Mouse (Mus musculus): Measurements from ENCODE around the gene Sgk1.

Gene Sgk1

DNA sequence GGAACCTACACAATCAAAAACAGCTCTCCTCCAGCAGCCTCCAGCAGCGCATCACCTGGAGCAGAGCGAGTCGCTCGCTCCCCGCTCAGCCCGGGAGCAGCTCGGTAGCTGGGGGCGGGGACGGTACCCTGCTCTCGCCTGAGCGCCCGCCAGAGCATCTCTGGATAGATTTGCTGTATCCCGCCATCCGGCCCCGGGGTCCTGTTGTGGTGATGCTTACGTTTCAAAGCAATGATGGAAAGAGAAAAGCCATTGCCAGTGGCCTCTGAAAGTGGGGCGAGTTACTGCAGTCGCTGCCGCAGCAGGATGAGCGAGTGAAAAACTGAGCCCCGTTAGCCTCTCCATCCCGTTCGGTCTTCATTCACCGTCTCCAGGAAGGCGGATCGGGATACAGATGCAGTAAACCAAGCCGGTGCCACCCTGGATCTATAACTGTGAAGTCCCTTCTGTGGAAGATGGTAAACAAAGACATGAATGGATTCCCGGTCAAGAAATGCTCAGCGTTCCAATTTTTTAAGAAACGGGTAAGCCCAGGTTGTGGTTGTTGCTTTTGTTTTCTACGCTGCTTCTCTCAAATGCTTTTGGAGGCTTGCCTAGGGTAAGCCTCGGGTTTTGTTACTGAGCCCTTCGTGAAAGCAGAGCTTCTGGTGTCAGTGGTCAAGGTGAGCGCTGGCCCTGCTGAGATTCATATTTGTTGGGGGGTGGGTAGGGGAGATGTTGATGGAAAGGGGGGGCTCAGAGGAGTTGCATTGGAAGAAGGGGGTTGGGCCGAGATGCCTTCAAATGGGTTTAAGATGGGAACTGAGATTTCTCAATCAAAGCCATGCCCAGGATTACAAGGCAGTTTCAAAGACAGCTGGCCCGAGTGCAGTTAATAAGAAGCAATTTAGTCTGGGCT lies at the start of gene Sgk1:
Gene Sgk1, plus strand, starts transcription at position 1 of the 898 bp plus-strand sequence.
- CTCF ChIA-PET, result interaction anchor here (0.6 kb wide), 2 partner anchors 78 to 362 kb away, joined by 13 to 15 read pairs; no protein-coding TSS in a partner anchor

DNA sequence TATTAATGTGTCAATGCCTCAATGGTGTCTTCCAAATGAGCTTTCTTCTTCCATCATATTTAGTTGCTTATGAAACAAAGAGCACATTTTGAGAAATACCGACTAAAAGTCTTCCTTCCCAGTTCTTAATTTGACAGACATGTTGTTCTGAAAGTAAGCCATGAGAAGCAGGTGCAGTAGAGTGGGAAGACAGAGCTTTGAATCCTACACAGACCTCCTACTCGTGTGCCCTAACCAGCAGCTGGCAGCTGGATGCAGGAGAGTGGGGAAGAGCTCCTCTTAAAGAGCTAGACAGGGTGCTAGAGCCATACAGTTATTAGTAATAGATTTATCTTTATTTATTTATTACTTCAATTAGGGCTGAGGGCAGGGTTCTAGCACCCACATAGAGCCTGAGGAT lies 49.7 kb upstream of the Sgk1 start:
- CTCF ChIA-PET, result no interaction called here

DNA sequence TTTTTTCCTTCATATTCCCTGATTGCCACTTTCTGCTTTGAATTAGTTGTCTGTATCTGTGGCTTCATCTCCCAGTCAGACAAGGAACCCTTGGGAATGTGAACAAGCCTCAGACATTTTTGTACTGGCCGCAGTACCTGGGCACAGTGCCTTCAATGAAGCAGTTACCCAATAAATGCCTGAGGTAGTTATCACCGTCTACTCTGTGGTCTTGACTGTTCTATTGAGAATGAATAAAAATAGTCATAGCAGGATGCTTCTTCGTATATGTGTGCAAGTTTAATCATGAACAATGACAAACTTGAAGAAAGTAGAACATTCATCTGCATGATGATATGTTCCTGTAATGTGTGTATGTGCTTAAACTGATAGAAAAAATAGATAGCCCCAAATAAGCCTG lies 48.2 kb upstream of the Sgk1 start:
- CTCF ChIA-PET, result no interaction called here

DNA sequence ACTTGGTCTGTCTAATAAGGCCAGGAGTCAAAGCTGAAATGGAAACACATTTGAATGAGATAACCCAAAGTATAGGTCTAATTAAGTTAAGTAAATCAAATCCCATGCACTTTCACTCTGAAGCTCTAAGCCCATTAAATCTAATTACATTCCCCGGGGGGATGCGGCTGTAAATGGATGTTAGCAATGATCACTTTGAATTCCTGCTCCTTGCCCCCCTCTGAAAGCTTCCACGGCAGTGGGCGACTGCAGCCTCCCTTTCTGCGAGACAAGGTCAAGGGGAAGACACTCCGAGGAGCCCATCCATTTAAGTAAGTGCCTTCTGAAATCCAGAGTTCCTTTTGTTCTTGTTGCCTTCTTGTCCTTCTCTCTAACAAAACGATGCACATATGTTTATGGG lies 46.9 kb upstream of the Sgk1 start:
- CTCF ChIA-PET, result no interaction called here

DNA sequence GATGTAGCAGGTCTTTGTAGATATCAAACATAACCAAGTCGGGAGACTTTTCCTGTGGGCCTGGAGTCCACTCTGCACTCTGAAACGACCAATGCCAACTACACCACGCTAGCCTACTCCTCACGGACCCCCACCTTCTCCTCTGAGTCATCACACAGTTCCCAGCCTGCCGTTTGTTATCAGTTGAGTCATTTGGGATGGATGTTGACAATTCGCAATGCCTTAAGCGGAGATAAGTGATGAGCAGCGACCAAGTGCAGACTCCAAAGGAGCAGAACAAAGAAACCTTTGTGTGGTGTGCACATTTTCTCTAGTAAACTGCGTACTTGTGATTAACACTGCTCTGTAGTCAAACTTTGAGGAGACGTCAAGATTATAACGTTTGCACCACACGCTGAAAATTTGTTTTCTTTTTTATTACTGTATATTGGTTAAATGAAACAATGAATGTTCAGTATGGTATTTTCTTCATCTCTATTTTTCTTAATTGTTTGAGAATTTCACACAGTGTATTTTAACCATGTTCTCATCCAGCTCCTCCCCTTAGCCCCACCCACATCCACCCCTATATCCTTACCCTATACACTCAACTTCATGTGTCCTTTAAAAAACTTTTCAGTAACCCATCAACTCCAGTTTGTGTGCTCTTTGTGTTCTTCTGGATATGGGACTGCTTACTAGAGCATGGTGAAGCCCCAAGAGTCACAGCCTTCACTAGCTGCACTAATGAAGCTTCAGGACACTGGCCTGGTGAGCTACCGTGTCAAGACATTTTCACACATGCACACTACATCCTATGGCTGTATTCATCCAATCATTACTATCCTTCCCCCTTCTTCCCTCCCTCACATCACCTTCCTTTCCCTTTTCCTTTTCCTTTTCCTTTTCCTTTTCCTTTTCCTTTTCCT lies 42.5 kb upstream of the Sgk1 start:
- CTCF ChIA-PET, result no interaction called here

GRCm38 (mm10) chr10:21843326-21843725 lies 38.7 kb upstream of the Sgk1 start:
- CTCF ChIA-PET, result no interaction called here

- CTCF ChIA-PET, result no interaction called here
Observed at GRCm38 (mm10) chr10:21843861-21844260, 38.1 kb upstream of the Sgk1 start.

GRCm38 (mm10) chr10:21844391-21844790 lies 37.6 kb upstream of the Sgk1 start:
- CTCF ChIA-PET, result no interaction called here

- CTCF ChIA-PET, result no interaction called here
Observed at GRCm38 (mm10) chr10:21845601-21846282, 36.2 kb upstream of the Sgk1 start.

GRCm38 (mm10) chr10:21846366-21846765 lies 35.6 kb upstream of the Sgk1 start:
- CTCF ChIA-PET, result no interaction called here

DNA sequence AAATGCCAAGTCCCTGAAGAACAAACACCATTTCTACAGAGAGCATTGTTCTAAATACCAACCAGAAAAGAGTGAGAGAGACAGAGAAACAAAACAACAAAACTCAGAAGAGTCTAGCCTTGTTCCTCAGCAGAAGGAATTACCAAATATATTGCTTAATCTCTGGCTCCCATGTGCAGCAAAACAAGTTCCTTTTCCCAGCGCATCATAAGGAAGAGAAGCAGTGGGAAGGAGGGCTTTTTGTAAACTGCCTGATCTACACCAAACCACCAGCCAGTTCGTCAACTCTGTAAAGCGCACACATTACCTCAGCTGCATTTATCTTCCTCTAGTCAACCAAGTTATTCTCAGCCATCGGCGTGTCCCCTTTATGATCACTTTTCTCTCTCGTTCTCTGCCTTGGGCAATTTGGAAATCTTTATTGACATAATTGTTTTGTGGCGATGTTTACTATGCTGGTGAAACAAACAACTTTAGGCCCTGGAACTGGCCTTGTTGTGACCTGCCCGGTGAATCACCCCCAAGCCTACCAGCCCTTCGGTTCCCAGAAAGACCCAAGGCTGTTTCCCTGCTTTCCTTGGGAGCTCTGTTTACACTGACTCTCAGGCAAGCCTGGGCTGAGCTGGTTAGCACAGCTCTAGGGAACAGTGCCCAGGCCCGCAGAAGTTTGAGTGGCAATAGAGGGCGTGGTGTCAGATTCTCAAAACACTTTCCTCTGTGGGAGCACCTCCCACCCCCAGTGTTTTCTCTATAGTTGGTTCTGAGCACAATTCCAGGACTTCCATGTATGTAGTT lies 34.8 kb upstream of the Sgk1 start:
- CTCF ChIA-PET, result interaction anchor here (0.6 kb wide), 1 partner anchor 309 kb away, joined by 3 read pairs; no protein-coding TSS in a partner anchor

DNA sequence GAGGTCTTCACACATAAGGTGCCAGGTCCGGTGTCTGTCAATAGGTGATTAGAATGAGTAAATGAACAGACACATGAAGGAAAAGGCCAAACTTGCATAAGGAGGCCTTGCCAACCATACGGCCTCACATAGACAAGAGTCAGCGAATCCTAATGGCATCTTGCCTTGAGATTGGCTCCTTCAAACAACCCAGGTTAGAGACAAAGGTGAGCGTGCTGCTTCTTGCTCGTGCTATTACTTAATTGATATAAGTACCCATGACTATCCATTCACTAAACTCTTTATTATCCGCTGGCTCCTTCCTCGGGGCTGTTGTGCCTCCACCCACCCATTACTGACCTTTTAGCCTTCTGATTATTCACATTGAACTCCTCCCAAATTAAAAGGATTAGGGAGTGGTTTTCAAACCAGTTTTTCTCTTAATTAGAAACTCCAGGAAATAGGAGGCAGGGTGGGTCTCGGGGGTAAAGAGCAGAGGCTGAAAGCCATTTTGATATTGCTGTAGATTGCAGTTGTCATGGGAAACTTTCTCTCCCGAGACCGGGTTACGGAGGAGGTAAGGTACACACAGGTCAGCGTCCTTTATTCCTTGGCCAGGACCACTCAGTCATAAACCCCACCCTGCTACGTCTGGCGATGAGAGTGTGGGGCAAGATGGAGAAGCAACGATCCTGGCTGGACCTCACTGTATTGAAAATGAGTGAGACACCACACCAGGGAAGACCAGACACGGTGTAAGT lies 33.9 kb upstream of the Sgk1 start:
- CTCF ChIA-PET, result interaction anchor here (0.6 kb wide), 1 partner anchor 309 kb away, joined by 3 read pairs; no protein-coding TSS in a partner anchor

DNA sequence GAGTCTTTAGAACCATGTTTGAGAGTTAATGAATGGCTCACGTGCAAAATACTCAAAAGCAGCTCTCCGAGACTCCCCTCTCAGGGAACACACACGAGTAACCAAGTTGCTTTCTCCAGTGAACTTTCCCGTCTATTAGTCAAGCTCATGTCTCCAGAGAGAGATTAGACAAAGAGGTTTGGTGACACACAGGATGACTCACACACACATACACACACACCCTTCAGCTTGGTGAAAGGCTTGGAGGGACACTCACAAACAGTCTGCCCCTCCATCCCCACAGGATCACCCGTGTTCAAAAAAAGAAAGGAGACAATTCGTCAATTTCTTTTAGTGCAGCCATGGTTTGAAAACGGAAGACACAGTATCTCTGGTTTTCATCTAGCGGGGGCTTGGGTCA lies 32.7 kb upstream of the Sgk1 start:
- CTCF ChIA-PET, result no interaction called here

- CTCF ChIA-PET, result no interaction called here
Observed at GRCm38 (mm10) chr10:21850330-21850729, 31.7 kb upstream of the Sgk1 start.

- CTCF ChIA-PET, result no interaction called here
Observed at GRCm38 (mm10) chr10:21853122-21853521, 28.9 kb upstream of the Sgk1 start.

DNA sequence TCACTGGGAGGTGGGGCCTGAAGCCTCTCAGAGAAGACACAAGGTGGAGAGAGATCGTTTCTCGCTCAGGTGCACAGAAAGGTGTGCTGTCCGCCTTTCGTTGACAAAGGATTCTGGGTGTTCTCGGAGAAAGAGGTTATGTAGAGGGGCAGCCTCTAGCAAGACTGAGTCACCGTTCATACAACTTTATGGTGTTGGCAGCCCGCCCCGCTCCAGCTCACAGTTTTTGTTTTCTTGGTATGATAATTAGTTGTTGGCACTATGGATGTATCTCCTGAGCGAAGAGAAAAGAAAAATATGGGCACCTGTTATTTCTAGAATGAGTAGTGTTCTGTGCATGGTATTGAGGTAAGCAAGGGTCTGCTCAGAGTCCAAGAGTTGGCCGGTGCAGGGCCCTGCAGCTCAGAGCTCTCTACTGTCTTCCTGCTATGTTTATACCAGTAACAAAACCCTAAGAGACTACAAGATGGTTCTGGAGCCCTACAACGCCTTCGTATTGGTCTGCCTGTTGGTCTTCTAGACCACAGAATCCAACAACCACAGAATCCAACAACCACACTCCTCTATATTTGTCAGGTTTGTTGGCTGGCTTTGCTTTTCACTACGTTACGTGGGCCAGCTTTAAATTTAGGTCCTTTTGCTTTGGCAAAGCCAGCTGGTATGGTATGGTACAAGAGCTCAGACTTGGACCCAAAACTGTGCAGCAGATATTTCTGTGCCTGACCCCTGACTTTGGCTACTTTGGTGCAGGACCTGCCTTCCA lies 28.2 kb upstream of the Sgk1 start:
- CTCF ChIA-PET, result no interaction called here

GRCm38 (mm10) chr10:21855338-21855737 lies 26.6 kb upstream of the Sgk1 start:
- CTCF ChIA-PET, result no interaction called here

DNA sequence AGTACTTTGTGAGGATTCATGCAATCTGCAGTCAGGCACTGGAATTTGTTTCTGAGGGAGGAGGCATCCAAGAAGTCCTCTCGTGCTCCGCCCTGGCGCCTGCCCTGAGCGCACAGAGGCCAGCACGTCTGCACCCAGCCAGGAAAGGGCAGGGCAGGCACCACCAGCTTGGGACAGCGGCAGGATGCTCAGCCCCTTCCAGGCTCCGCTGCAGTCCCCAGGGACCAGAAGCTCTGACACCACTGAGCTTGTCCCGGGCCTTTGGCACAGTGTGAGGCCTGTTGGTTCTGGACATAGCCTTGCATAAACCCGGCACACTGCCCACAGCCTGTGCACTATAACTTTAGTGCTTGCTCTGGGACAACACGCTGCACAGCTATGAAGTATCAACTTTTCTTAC lies 24.3 kb upstream of the Sgk1 start:
- CTCF ChIA-PET, result no interaction called here

DNA sequence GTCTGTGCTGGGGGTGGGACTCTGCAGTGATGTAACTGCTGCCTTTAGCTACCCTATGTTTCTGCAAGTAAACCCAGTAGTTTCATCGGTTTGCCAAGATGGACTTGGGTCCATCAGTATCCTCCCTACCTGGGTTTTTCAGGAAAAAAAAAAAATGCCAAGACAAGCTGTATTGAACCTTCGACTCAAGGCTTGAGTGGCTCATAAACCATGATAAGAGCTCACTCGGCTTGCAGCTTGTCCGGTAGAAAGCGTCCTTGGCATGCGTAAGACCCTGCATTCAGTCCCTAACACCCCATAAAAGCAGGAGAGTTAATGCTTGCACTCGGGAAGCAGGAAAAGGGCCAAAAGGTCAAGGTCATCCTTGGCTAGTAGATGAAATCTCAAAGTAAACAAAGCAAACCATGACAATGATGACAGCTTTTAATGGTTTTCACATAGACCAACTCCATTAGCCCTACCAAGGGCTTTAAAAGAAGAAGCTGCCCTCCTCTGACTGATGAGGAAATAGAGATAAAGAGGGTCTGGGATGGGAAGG lies 23.5 kb upstream of the Sgk1 start:
- CTCF ChIA-PET, result no interaction called here

- CTCF ChIA-PET, result no interaction called here
Observed at GRCm38 (mm10) chr10:21866504-21866903, 15.5 kb upstream of the Sgk1 start.
